Mouse (Mus musculus) ZHBTc4 (cell line): ENCODE measurements at regions not wholly inside any gene's neighbourhood (a gene's known extent, or its start where the extent isn't known, plus 50 kb on each side); places are given as distances from the start of the nearest gene placed in this dataset.

Source experiments
- DNase-seq: peaks from one replicate; pipeline ENCODE4 v3.0.0-alpha.2; 2011; ENCODE audit warnings: low read depth, low spot score

DNA sequence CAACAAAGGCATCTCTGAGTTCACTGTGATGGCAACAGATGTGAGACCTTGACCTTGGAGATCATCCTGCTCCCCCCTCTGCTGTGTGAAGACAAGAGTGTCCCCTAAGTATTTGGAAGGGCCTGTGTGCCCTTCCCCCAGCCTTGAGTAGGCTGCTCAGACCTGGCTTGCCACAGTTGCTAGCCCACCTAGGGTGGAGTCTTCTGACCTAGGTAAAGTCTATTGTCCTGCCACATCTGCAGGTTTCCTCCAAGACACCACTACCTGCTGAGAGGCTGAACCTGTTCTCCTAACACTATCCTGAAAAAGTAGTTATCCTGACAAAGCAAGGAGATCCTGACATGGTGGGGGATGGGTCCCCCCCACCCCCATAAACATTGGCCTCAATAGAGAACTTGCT is 840.7 kb downstream of the Gm6685 start:
- DNase-seq: peak; percentile 3

DNA sequence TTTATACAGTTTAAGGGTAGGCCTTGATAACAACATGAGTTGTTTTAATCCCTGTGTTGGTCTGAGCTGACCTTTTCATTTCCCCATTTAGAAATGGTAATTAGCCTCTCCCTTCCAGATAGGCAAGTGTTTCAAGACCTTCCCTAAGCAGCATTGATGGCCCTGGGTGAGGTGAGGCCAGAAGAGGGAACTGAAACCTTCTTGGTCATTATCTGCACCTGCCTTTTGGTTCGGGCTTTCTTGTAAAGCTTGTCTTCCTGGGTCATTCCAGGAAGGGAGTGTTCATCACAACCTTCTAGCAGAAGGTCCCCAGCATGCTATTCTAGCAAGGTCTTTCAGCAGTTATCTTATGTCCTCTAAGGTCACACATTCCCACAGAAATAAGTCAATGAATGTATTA is 855.1 kb upstream of the Vrk2 start:
- DNase-seq: peak; percentile 33

DNA sequence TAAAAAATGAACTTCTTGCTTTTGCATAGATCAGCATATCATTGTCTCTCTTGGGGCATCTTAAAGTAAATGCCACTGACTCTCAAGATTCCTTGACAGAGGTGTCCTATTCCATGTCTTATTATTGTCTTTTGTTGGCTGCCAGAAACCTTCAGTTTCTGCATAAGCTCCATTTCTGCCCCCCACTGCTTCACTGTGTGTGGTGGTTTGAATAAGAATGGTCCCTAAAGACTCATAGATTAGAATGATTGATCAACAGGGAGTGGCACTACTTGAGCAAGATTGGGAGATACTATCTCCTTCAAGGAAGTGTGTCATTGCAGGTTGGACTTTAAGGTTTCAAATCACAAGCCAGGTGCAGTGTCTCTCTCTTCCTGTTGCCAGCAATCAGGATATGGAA is 818.7 kb upstream of the Vrk2 start:
- peak; percentile 79 for DNase-seq
